Mouse (Mus musculus): Measurements from ENCODE around the gene Fubp3. TPM values are rescaled to one million over a fixed set of nuclear protein-coding genes. Genes with fewer than 3 reads are reported as not detected.

Fubp3 gene
- total RNA-seq, 4 experiments from 2014 or later: 12.8 to 20.0 (median 14.7) TPM

DNA sequence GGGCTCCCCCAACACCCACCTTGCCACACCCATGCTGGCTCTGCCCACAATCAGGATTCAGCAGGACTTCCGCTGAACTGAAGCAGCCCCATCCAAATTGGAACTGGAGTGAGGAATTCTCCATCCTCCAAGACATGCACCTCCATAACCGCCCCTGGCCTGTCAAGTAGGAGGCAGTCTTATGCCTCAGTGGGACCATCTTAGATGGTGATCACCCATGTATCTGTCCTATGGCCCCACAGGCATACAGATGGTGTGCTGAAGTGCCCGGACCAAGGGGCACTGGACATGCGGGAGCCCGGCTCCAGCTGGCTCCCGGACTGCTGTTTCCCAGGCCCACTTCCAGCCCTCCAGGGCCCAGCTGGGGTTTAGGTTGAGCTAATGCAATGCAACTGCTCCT is 46.8 kb downstream of the Fubp3 start:
- no peak for DNase-seq (ENCODE audit: low spot score)

DNA sequence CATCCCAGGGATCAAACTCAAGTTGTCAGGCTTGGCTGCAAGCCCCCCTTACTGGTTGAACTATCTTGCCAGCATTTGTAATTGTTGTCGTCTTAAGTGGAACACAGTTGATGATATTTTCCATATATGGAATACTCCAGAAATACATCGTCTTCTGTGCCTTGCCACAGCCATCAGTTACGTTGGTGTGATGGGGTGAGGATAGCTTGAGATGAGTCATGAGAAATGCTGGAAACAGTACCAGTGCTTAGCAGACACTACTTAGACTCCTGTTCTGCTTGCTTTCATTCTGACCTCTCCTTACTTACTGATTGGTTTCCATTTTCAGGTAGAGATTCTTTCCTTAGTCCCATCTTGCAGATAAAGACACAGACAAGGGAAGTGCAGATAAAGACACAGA is 61.1 kb downstream of the Fubp3 start:
- no peak for DNase-seq (ENCODE audit: low spot score)

DNA sequence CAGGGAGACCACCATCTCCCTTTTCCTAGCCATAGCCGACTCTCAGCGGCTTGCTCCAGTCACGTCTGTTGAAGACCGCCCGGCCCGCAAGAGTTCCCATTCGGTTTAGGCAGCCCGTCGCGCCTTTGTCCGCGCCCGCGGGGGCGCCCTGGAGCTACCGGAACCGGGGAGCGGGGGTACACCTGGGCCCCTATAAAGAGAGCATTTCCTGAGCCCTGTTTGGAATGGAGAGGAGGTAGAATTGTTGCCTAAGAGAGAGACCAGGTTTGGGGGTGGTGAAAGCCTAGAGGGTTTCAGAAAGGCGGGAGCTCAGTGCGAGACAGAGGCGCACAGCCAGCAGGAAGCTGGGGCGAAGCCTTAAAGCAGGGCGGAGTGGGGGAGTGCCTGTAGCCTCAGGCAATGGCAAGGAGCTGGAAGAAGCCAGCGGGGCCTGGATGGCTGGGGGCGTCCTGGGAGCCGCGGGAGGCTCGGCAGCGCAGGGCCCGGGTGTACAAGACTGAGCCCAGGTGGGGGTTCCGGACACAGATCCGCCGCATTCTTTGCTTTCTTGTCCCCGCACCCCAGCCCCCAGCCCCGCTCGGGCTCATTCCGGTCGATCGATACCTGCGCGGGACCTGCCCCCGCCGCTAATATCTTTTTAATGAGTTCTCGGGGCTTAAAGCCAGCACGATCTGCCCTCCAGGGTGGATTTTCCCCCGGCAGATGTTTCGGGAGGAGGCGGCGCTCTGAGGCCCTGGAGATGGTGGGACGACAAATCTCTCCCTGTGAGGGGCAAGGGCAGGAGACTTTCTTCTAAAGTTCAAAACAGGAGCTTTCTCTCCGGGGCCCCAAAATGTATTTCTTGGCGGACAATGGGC is 63.1 kb downstream of the Fubp3 start:
- no peak for DNase-seq (ENCODE audit: low spot score)

DNA sequence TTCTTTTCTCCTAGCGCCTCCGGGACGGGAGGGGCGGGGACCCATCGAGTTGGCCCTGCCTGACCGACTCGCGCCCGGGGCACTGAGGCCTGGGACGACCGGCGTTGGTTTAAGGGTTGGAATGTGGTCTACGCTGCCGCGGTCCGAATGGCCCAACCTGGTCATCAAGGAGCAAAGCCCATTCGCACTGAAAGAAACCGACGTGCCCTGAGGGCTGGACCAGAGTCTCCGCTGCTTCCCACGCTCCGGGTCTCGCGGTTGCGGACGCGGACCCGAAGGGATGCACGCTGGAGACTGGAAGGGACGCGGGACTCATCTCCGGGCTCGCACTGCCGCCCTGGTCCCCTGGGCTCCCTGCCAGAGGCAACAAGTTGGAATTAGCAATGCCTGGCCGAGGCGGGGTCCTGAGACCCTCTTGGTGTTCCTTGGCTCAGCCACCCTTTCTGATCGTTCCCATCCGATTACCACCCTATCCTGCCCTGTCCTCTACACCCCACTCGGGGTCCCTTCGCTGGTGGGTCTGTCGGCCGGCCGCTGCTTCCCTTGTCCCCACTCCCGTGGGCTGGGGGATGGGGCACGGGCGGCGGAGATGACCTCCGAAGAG is 63.8 kb downstream of the Fubp3 start:
- DNase-seq (ENCODE audit: low spot score): no peak

DNA sequence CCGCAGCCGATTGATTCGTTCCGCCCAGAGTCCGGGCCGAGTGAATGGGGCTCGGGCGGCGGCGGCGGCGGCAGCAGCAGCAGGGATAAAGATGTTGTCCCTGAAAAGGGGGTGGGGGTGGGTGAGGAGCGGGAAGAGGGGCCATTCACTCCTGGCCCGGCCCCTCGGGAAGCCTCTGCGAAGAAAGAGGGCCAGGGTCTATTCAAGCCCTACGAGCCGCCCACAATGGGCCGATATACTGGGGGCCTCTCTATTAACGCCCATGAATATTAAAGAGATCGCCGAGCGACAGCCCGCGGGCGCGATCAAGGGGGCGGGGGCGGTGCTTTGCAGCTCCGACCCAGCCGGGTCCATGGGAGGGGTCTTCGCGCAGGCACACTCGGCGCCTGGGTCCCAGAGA is 64.3 kb downstream of the Fubp3 start:
- DNase-seq (ENCODE audit: low spot score): no peak

DNA sequence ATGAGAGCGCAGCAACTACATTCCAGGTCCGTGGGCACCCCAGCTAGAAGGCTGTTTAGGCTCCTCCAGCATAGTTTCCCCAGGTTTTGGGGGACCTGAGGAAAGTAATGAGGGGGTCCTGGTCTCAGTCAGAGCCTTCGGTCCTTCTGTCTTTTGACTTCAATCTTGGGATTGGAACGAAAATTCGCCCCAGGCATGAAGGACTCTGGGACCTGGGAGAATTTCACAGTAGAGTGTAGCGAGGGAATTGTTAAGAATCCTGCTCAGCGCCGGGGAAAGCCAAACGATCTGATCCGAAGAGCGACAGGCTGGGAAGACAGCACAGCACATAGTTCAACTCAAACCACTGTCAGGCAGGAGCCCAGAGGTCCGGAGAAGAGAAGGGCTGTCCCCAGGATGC is 64.9 kb downstream of the Fubp3 start:
- DNase-seq (ENCODE audit: low spot score): no peak

DNA sequence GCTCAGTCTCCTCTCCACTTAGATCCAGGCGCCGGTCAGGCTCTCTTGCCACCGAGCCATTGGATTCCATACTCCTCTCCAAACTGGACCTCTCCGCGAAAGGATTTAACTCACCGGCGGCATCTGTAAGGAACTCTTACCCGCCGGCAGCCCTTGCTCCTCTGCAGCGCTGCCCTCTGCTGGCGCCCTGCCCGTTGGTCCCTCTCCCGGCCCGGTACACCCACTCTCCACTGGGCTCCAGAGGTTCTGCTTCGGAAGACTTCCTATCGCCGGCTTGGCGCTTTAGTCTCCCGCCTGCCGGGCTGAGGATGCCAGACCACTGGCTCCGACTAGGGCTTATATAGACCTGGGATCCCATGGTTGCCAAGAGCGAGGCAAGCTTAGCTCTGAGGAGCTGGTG is 65.4 kb downstream of the Fubp3 start:
- DNase-seq (ENCODE audit: low spot score): no peak

DNA sequence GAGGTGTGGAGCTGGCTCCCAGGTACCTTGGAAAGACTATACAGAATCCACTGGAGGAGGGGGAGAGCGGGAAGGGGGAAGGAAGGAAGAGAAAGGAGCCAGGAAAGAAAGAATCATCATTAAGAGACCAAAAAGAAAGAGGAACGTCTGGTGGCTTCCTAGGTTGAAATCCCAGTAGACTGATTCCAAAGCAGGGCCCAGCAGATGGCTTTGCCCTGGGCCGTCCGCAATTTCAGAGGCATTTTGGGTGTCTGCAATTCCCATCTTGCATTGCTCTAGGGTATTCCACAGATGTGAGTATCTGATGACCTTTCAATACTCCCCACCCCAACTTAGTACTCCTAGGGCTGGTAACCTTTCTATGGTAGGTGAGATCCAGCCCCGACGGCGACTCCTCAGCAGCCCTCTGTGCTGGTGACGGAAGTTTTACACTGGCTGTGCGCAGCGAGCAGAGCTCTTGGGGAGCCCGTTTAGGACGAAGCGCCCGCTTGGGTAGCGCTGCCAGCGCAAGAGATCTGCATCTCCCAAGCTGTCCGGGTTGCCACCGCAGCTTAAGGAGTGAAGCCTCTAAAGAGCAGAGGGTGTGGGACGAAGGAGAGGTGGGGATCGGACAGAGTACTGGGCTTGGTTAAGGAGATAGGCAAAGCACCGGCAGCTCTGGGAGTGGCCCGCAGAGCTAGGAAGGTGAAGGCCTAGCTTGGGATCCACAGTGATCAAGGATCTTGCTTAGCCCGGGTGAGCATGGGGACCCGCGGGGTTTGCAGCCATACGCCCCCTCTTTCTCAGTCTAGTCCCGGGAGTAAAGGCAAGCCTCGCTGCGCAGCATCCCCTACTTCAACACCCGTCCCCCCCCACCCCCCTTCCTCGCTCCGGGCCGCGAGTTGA is 66.4 kb downstream of the Fubp3 start:
- no peak for DNase-seq (ENCODE audit: low spot score)

DNA sequence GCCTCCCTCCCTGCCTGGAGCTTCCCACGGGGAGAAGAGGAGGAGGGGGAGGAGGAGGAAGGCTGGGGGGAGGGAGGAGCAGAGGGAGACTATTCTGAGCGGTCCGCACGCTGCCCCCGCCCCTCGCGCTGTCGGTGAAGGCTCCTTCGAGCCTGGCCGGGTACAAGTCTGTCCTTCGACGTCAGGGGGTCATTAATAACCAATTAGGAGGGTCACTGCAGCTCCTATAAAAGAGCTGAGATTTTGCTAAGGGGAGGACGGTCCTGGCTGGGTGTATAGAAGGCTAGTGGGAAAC is 67.0 kb downstream of the Fubp3 start:
- DNase-seq (ENCODE audit: low spot score): no peak

DNA sequence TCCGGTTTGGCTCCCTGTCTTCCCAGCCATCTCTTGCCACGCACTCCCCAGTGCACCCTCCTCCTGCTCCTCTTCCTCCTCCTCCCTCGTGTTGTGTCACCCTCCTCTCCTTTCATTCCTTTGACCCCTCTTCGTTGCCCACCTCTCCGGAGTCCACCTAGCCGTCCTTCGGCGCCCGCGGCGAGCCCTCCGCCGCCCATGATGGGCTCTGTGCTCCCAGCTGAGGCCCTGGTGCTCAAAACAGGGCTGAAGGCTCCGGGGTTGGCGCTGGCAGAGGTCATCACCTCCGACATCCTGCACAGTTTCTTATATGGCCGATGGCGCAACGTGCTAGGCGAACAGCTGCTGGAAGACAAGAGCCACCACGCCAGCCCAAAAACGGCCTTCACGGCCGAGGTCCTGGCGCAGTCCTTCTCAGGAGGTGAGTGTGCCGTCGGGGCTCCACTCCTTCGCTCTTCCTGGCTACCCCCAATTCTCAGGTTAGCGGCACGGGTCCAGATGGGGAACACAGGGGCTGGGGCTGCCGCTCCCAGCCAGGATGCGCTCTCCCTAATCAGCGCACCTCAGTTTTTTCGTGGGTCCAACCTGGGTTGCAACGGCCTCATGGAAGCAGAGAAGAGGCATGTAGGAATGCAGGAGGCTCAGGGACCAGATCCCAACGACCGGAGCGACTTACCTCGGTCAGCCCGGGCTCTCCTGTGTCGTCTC is 67.6 kb downstream of the Fubp3 start, which contains the start of gene Prdm12:
TSS of gene Prdm12 (plus strand) at position 137 of the 708 bp plus-strand sequence.
- no peak for DNase-seq (ENCODE audit: low spot score)

DNA sequence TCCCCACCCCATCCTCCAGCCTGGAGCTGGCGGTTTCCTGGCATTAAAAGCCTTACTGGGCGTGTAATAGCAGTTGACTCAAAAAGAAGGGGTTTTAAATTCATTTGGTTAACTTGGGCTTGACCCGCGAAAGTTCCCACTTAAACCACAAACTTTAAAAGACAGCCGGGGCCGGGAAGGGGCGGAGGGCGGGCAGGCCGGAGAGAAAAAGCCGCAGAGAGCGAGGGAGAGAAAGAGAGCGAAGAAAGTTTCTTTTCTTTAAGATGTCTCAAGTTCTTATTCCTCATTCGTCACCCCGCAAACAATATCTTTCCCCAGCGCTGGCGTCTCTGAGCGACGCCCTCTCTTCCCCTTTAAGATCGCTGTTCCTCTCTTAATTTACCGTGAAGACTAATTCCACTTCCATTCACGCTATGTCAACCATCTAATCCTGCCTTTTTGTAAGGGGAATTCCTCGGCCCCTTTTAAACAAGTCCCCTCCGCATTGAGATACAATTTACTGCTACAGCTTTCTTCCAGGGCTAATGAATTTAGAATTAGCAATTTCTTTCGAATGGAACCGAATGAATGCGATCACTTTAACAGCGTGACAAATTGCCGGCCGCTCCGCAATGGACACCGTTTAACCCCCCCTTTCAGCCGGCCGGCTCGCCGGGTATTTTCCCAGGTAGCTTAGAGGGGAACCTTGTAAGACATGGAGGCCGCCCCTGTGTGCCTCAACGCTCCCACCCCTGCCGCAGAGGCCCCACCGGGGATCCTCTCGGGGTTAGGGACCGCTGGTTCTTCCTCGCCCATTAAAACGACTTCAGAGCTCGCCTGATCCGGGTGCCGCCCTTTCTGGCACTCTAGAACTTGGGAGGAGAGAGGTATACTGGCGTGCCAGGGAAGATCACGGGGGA is 68.4 kb downstream of the Fubp3 start:
- no peak for DNase-seq (ENCODE audit: low spot score)

DNA sequence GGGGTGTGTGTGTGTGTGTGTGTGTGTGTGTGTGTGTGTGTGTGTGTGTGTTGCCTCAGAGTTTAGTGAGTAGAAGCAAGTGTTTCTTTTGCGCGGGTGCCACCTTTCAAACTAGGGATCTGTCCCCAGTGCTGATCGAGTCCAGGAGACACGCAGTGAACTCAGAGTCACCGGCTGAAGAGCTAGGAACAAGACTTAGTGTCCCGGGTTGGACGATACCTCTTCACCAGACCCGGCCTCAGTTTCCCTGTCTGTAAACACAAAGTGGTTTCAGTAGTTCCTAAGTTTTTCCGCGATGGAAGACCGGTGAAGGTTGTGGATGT is 69.0 kb downstream of the Fubp3 start:
- no peak for DNase-seq (ENCODE audit: low spot score)

DNA sequence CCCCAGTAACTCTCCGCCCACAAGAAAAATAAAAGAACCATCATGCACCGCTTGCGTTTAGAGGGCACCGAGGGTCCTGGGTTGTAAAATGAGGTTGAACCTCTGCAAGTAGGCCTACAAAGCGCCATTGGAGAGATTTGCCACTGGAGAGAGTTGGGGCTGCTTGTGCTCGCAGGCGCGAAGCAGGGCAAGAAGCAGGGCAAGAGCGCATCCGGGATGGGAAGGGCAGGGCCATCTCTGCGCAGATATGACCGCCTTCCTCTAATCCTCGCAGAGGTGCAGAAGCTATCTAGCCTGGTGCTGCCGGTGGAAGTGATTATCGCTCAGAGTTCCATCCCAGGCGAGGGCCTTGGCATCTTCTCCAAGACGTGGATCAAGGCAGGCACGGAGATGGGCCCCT is 69.5 kb downstream of the Fubp3 start:
- no peak for DNase-seq (ENCODE audit: low spot score)

DNA sequence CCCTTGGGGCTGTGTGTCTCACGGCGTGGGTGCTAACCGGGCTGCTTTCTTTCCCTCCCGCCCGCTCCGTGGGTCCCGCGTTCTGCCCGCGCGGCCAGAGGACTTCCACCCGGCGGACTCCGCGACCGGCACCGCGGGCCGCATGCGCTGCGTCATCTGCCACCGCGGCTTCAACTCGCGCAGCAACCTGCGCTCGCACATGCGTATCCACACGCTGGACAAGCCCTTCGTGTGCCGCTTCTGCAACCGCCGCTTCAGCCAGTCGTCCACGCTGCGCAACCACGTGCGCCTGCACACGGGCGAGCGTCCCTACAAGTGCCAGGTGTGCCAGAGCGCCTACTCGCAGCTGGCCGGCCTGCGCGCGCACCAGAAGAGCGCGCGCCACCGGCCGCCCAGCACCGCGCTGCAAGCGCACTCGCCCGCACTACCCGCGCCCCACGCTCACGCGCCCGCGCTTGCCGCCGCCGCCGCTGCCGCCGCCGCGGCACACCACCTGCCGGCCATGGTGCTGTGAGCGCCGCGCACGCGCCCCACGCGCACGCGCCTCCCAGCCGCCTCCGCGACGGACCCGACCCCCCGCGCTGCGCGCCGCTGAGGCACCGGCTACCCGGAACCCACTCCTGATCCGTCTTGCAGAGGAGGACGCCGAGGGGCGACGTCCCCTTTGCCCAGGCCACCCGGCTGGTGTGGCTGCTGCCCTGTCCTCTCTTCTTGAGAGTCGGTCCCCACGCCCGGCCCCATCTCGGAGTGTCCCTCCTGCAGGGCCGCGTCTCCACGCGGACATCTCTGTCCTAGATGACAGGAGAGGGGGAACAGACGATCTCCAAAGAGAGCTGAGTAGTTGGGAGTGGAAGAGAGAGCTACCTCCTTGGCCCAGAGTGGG is 81.8 kb downstream of the Fubp3 start:
- no peak for DNase-seq (ENCODE audit: low spot score)

DNA sequence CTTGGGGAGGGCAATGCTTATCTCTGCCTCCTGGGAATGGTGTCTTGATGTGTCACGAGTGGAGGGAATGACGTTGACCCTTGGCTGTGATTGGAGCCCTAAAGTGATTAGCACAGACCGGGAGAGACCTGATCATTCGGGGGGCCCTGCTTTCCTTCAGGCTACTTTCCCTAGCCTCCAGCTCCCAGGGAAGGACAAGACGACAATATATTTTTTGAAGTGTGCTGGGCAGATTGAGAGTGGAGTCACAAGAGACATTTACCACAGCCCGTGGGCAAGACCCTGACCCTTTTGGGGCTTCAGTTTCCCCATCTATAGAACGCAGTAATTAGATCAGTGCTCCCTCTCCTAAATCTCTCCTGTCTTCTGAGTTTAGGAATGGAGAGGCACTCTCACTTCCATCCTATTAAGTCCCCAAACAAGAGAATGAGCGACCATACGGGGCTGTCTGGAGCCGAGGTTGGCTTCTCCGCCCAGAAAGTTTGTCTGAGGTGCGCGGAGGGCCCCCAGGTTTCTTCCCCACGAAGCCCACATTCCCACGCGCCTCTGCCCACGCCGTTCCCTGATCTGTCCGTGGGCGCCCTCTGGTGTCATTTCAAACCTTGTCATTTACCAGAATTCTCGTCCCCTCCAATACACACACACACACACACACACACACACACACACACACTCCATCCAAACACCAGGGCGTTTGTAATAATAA is 82.6 kb downstream of the Fubp3 start:
- no peak for DNase-seq (ENCODE audit: low spot score)

DNA sequence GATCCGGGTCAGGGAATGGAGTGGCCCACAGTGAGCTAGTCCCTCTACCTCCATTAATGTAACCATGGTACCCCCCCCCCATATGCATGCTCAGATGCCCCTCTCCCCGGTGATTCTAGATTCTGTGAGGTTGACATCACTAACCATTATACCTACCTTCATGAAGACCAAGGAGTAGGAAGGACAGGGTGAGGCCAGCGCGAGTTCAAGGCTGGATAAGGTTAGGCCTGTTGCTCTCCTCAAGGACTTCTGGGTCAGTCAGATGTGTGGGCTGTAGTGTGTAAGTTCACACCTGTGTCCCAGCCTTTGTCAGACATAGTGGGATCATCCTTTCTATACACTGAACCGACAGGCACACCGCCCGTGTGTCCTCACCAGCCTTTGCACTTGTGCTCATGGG is 83.9 kb downstream of the Fubp3 start:
- no peak for DNase-seq (ENCODE audit: low spot score)

DNA sequence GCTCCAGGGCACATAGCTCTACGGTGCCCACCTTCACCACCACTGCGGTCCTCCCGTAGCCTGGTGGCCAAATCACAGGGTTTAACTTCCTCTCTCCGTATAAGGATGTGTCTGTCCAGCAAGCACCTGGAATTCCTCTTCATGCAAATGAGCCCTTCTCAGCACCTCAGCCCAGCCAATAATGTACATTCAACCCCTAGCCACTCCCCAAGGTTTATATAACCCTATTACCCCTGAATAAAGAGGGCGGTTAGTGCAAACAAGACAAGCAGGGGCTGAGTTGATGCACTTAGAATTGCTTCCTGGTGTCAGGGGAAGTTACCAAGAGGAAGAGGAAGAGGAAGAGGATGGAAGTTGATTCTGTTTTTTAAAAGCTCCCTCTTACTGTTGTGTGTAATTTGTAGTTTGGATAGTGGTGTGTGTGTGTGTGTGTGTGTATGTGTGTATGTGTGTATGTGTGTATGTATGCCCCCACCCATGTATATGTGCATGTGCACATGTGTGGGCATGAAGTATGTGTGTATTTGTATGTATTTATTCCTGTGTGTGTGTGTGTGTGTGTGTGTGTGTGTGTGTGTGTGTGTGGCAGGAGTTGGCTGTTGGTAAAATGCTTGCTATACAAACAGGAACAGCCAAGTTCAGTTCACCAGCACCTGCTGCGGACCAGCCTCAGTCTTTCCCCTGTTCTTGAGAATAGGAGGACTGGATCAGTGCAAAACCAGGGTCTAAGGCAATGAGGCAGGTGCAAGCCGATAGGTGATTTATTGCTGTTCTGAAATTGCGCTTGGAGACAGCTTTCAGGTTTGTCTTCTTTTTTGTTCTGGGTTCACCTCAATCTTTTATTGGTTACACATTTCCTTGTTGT is 90.7 kb downstream of the Fubp3 start:
- DNase-seq (ENCODE audit: low spot score): no peak

DNA sequence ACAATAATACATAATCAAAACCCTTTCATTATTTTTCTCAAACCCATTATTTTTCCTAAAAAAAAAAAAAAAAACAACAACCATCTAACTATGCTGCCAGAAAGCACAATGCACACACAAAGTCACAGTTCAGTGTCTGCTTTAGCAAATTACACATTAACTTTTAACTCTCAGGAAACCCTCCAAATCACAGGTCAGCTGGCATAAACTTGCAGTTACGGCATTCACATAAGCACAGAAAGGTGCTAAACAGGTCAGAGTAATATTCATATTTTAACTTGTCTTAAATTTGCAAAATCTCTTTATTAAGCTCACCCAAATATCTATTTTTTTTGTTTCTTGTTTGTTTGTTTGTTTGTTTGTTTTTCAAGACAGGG is 91.3 kb downstream of the Fubp3 start:
- DNase-seq (ENCODE audit: low spot score): no peak
